Mouse (Mus musculus) hindbrain, embryonic 10.5 days (tissue): ENCODE measurements around the gene Cda. TPM values are rescaled to one million over a fixed set of nuclear protein-coding genes. Genes with fewer than 3 reads are reported as not detected.
A peak's percentile ranks its signal among the peaks of the same experiment; 100 is the strongest.

Source experiments
- DNase-seq: peaks from one replicate; pipeline ENCODE4 v3.0.0-alpha.2; 2017; ENCODE audit warnings: low spot score
- H3K27ac ChIP-seq: fragments of 300-500 bp; sonication (generic); 2 replicates; pipeline ENCODE4 v1.5.1; 2016; ENCODE audit warnings: mild to moderate bottlenecking, moderate library complexity
- H3K27me3 ChIP-seq: fragments of 300-500 bp; sonication (generic); 2 replicates; pipeline ENCODE4 v1.6.1; 2016; ENCODE audit warnings: mild to moderate bottlenecking; ENCODE audit not compliant: poor library complexity, insufficient read depth, severe bottlenecking
- H3K36me3 ChIP-seq: fragments of 300-500 bp; sonication (generic); 2 replicates; pipeline ENCODE4 v1.6.1; 2016; ENCODE audit warnings: mild to moderate bottlenecking, moderate library complexity
- H3K4me1 ChIP-seq: fragments of 300-500 bp; sonication (generic); replicated peaks from 2 replicates; pipeline ENCODE4 v1.6.1; 2016; ENCODE audit warnings: mild to moderate bottlenecking
- H3K4me3 ChIP-seq: fragments of 300-500 bp; sonication (generic); 2 replicates; pipeline ENCODE4 v1.5.1; 2016; ENCODE audit warnings: mild to moderate bottlenecking, moderate library complexity
- H3K9me3 ChIP-seq: fragments of 300-500 bp; sonication (generic); 2 replicates; pipeline ENCODE4 v1.6.1; 2016; ENCODE audit warnings: mild to moderate bottlenecking, moderate library complexity
- WGBS: fragments of 180-500 bp; shearing (Covaris S2); methylation state at CpG from one replicate; pipeline ENCODE4 v1.1.7; 2016; 5-methylcytosine and 5-hydroxymethylcytosine counted together
- polyA plus RNA-seq: library from polyadenylated mRNA; unstranded; fragments of >200 nt; fragmentation: Nextera tagmentation; extraction: Ambion mirVana; gene quantifications from 2 replicates; pipeline ENCODE4 v1.2.1, GENCODE M21; 2016

The Cda gene
- 2.2 and 4.1 TPM in 2 replicates for polyA plus RNA-seq

- H3K9me3 ChIP-seq = no peaks in the 10 kb centered on the region
- peak within 1 kb of the TSS; percentile 79 for H3K27ac ChIP-seq
- peaks cover 12% of the 10 kb centered on the region for H3K4me1 ChIP-seq
- no peaks in the 10 kb centered on the region for H3K36me3 ChIP-seq
- H3K4me3 ChIP-seq = peak within 1 kb of the TSS; percentile 48
- 10% methylated on average over 34 of the region's 34 CpGs for WGBS
- peak; percentile 70 for DNase-seq
- H3K27me3 ChIP-seq = peaks cover 42% of the 10 kb centered on the region
These were observed at the start of gene Cda for GRCm38 (mm10) chr4:138367641-138368497. Gene Cda, minus strand, starts transcription at chr4:138367992.

GRCm38 (mm10) chr4:138416414-138416813, 48.6 kb upstream of the Cda start:
- Histone ChIP-seq H3K4me3 (no peak overlapping the region), H3K4me1 (peaks cover 19% of the 10 kb centered on the region), H3K27ac (no peak overlapping the region), H3K9me3 (no peaks in the 10 kb centered on the region), H3K27me3 (peaks cover 32% of the 10 kb centered on the region), H3K36me3 (no peaks in the 10 kb centered on the region)
- DNase-seq = no peak
- WGBS = 51% methylated on average over 5 of the region's 5 CpGs

- WGBS = 75% methylated on average over 3 of the region's 3 CpGs
- DNase-seq = no peak
- H3K9me3 ChIP-seq = no peaks in the 10 kb centered on the region
- peaks cover 23% of the 10 kb centered on the region for H3K4me1 ChIP-seq
- H3K36me3 ChIP-seq = no peaks in the 10 kb centered on the region
- H3K27ac ChIP-seq = no peak overlapping the region
- H3K4me3 ChIP-seq = no peak overlapping the region
- peaks cover 37% of the 10 kb centered on the region for H3K27me3 ChIP-seq
These were observed 48.2 kb upstream of the Cda start for GRCm38 (mm10) chr4:138415991-138416390.

- WGBS = 24% methylated on average over 6 of the region's 6 CpGs
- DNase-seq = peak; percentile 7
These were observed 46.9 kb upstream of the Cda start for GRCm38 (mm10) chr4:138414725-138415124.

GRCm38 (mm10) chr4:138411504-138412121, 43.8 kb upstream of the Cda start:
- Histone ChIP-seq H3K9me3 (no peaks in the 10 kb centered on the region), H3K27ac (no peak overlapping the region), H3K36me3 (no peaks in the 10 kb centered on the region), H3K27me3 (peaks cover 44% of the 10 kb centered on the region), H3K4me1 (peaks cover 23% of the 10 kb centered on the region), H3K4me3 (no peak overlapping the region)
- no peak for DNase-seq
- WGBS = 53% methylated on average over 7 of the region's 7 CpGs

More at GRCm38 (mm10) chr4:138414725-138415124, 46.9 kb upstream of the Cda start:
- Histone ChIP-seq H3K4me3 (no peak overlapping the region), H3K27me3 (peaks cover 40% of the 10 kb centered on the region), H3K36me3 (no peaks in the 10 kb centered on the region), H3K4me1 (peaks cover 26% of the 10 kb centered on the region), H3K27ac (no peak overlapping the region), H3K9me3 (no peaks in the 10 kb centered on the region)

GRCm38 (mm10) chr4:138411011-138411410, 43.2 kb upstream of the Cda start:
- Histone ChIP-seq H3K4me3 (no peak overlapping the region), H3K27me3 (peaks cover 40% of the 10 kb centered on the region)

GRCm38 (mm10) chr4:138407479-138408194, 39.8 kb upstream of the Cda start:
- DNase-seq = no peak
- Histone ChIP-seq H3K27me3 (peaks cover 22% of the 10 kb centered on the region), H3K4me1 (peaks cover 7% of the 10 kb centered on the region; the same call in 1 of the 2 replicates), H3K4me3 (no peak overlapping the region), H3K9me3 (no peaks in the 10 kb centered on the region), H3K36me3 (no peaks in the 10 kb centered on the region), H3K27ac (no peak overlapping the region)
- 86% methylated on average over 12 of the region's 13 CpGs for WGBS

More at GRCm38 (mm10) chr4:138411011-138411410, 43.2 kb upstream of the Cda start:
- 18% methylated on average over 5 of the region's 5 CpGs for WGBS
- DNase-seq = no peak
- H3K9me3 ChIP-seq = no peaks in the 10 kb centered on the region
- H3K27ac ChIP-seq = no peak overlapping the region
- no peaks in the 10 kb centered on the region for H3K36me3 ChIP-seq
- H3K4me1 ChIP-seq = peaks cover 23% of the 10 kb centered on the region

GRCm38 (mm10) chr4:138404806-138405205, 37.0 kb upstream of the Cda start:
- Histone ChIP-seq H3K27ac (no peak overlapping the region), H3K9me3 (no peaks in the 10 kb centered on the region), H3K4me1 (no peaks in the 10 kb centered on the region), H3K27me3 (peaks cover 16% of the 10 kb centered on the region), H3K36me3 (no peaks in the 10 kb centered on the region), H3K4me3 (no peak overlapping the region)
- DNase-seq = peak; percentile 43
- 2% methylated on average over 2 of the region's 2 CpGs for WGBS

- peaks cover 23% of the 10 kb centered on the region for H3K4me1 ChIP-seq
- WGBS = 3% methylated on average over 8 of the region's 8 CpGs
- H3K27ac ChIP-seq = no peak overlapping the region
- DNase-seq = no peak
- H3K36me3 ChIP-seq = no peaks in the 10 kb centered on the region
- H3K27me3 ChIP-seq = peaks cover 92% of the 10 kb centered on the region
- no peaks in the 10 kb centered on the region for H3K9me3 ChIP-seq
- H3K4me3 ChIP-seq = peak overlapping the region; percentile 52
These were observed 28.9 kb upstream of the Cda start for GRCm38 (mm10) chr4:138396711-138397110.

- Histone ChIP-seq H3K27ac (no peak within 1 kb of the TSS), H3K4me1 (peaks cover 23% of the 10 kb centered on the region), H3K36me3 (no peaks in the 10 kb centered on the region), H3K27me3 (peaks cover 97% of the 10 kb centered on the region), H3K9me3 (no peaks in the 10 kb centered on the region), H3K4me3 (peak within 1 kb of the TSS; percentile 52)
- WGBS = under 1% methylated on average over 46 of the region's 46 CpGs
- peak; percentile 49 for DNase-seq
These were observed 28.3 kb upstream of the Cda start, which contains the start of gene Fam43b for GRCm38 (mm10) chr4:138395971-138396645. Gene Fam43b, minus strand, starts transcription at chr4:138396528.

GRCm38 (mm10) chr4:138395087-138395970, 27.5 kb upstream of the Cda start:
- no peaks in the 10 kb centered on the region for H3K36me3 ChIP-seq
- peaks cover 99% of the 10 kb centered on the region for H3K27me3 ChIP-seq
- H3K9me3 ChIP-seq = no peaks in the 10 kb centered on the region
- no peak overlapping the region for H3K27ac ChIP-seq
- H3K4me3 ChIP-seq = peak overlapping the region; percentile 52
- peak; percentile 38 for DNase-seq
- H3K4me1 ChIP-seq = peaks cover 23% of the 10 kb centered on the region
- WGBS = under 1% methylated on average over 103 of the region's 103 CpGs
